Comparison of ENCODE assay signal across 8 mouse cellular contexts in genomic region chr1:94034984-94035743, GRCm38 (mm10). TPM values are rescaled to one million over a fixed set of nuclear protein-coding genes. Genes with fewer than 3 reads are reported as not detected.
DNase-seq lines count a peak whose midpoint lies in the region; ATAC-seq and TF ChIP-seq lines count a peak whose summit lies in the region.

No protein-coding gene starts in this region.

- peak; percentile 87 for TF ChIP-seq CTCF in lung, postnatal 0 days (IDR thresholded peaks at IDR 0.05)

- H3K9ac ChIP-seq in hindbrain, embryonic 12.5 days = peak overlapping the region; percentile 54
- H3K9ac ChIP-seq in lung, postnatal 0 days (replicated peaks; ENCODE audit: low read depth) = no peak overlapping the region

- no peaks in the 10 kb centered on the region for H3K36me3 ChIP-seq in hindbrain, embryonic 12.5 days
- H3K36me3 ChIP-seq in lung, postnatal 0 days (ENCODE audit: insufficient read depth, low read length) = no peaks in the 10 kb centered on the region

- peak overlapping the region; percentile 73 for H3K4me2 ChIP-seq in hindbrain, embryonic 12.5 days (replicated peaks)
- H3K4me2 ChIP-seq in lung, postnatal 0 days (replicated peaks; ENCODE audit: low read depth, low read length) = peak overlapping the region; percentile 63

- WGBS in hindbrain, embryonic 12.5 days = under 1% methylated on average over 25 of the region's 25 CpGs
- WGBS in lung, postnatal 0 days = 2% methylated on average over 25 of the region's 25 CpGs

- H3K27ac ChIP-seq in hindbrain, embryonic 12.5 days = peak overlapping the region; percentile 79
- peak overlapping the region; percentile 68 for H3K27ac ChIP-seq in lung, postnatal 0 days (ENCODE audit: low read length)

- peaks cover 7% of the 10 kb centered on the region for H3K4me1 ChIP-seq in hindbrain, embryonic 12.5 days
- H3K4me1 ChIP-seq in lung, postnatal 0 days (ENCODE audit: insufficient read depth, low read depth, low read length) = no peaks in the 10 kb centered on the region

- peak overlapping the region; percentile 39 for H3K4me3 ChIP-seq in hindbrain, embryonic 12.5 days
- H3K4me3 ChIP-seq in lung, postnatal 0 days (ENCODE audit: low read depth, low read length) = peak overlapping the region; percentile 31

- ATAC-seq in hindbrain, embryonic 12.5 days (ENCODE audit: low FRiP score) = peak; percentile 94
- peak; percentile 94 for ATAC-seq in lung, postnatal 0 days

- no peaks in the 10 kb centered on the region for H3K27me3 ChIP-seq in hindbrain, embryonic 12.5 days
- H3K27me3 ChIP-seq in lung, postnatal 0 days (replicated peaks; ENCODE audit: insufficient read depth, low read length) = no peaks in the 10 kb centered on the region

- no peak for TF ChIP-seq EP300 in lung, postnatal 0 days (IDR thresholded peaks at IDR 0.05)

- no peaks in the 10 kb centered on the region for H3K9me3 ChIP-seq in hindbrain, embryonic 12.5 days (replicated peaks)
- no peaks in the 10 kb centered on the region for H3K9me3 ChIP-seq in lung, postnatal 0 days (ENCODE audit: low read length)

- peak; percentile 58 for DNase-seq in NIH3T3 (ENCODE audit: low read depth)
- DNase-seq in cerebellum, postnatal 10 days = peak; percentile 94 to 95
- DNase-seq in frontal cortex, postnatal 10 days (ENCODE audit: low spot score in 2 of 2) = peak; percentile 68 to 82
- DNase-seq in layer of hippocampus, postnatal 10 days (ENCODE audit: low spot score in 2 of 2) = peak; percentile 84 to 88
- DNase-seq in lung, postnatal 0 days (ENCODE audit: low spot score) = peak; percentile 91
- peak; percentile 51 for DNase-seq in ovary, postnatal 10 days (ENCODE audit: low spot score)
- DNase-seq in thymus, postnatal 0 days (ENCODE audit: low spot score) = peak; percentile 93

RNA-seq across cellular contexts. Expression of gene Neu4, which starts 14.9 kb away (rescaled TPM):
- not detected in 2 replicates for polyA plus RNA-seq in hindbrain, embryonic 12.5 days (2016; fragmentation: Nextera tagmentation; extraction: Ambion mirVana)
- 10 to 100 TPM; 13.2 to 14.0 TPM for total RNA-seq in layer of hippocampus, postnatal 10 days (2021)
- not detected in 2 replicates for polyA plus RNA-seq in lung, postnatal 0 days (2015; fragmentation: Nextera tagmentation; extraction: Ambion mirVana)
- not detected in 2 replicates for polyA plus RNA-seq in thymus, postnatal 0 days (2015; fragmentation: Nextera tagmentation; extraction: Ambion mirVana)

RNA-seq across cellular contexts. Expression of gene Pdcd1, which starts 17.2 kb away (rescaled TPM):
- polyA plus RNA-seq in hindbrain, embryonic 12.5 days (2016; fragmentation: Nextera tagmentation; extraction: Ambion mirVana) = 0.10 TPM in 1 of 2 replicates, not detected in the other
- total RNA-seq in layer of hippocampus, postnatal 10 days (2021) = under 1 TPM; 0.18 to 0.30 TPM
- 0.06 and 0.13 TPM in 2 replicates for polyA plus RNA-seq in lung, postnatal 0 days (2015; fragmentation: Nextera tagmentation; extraction: Ambion mirVana)
- 17.6 and 19.3 TPM in 2 replicates for polyA plus RNA-seq in thymus, postnatal 0 days (2015; fragmentation: Nextera tagmentation; extraction: Ambion mirVana)

RNA-seq across cellular contexts. Expression of gene Gal3st2c, which starts 44.9 kb away (rescaled TPM):
- not detected in 2 replicates for polyA plus RNA-seq in hindbrain, embryonic 12.5 days (2016; fragmentation: Nextera tagmentation; extraction: Ambion mirVana)
- under 1 TPM; 0.05 to 0.07 TPM for total RNA-seq in layer of hippocampus, postnatal 10 days (2021)
- polyA plus RNA-seq in lung, postnatal 0 days (2015; fragmentation: Nextera tagmentation; extraction: Ambion mirVana) = not detected in 2 replicates
- polyA plus RNA-seq in thymus, postnatal 0 days (2015; fragmentation: Nextera tagmentation; extraction: Ambion mirVana) = 0.01 and 0.03 TPM in 2 replicates

Comparison
In these comparisons a context has a peak if more than half of its experiments do, and no peak if none do; other contexts are left out.
1. Peak in every context shown above with its lines: DNase-seq, ATAC-seq, H3K4me3 ChIP-seq and H3K27ac ChIP-seq.
2. RNA of gene Pdcd1, which starts 17.2 kb away (polyA plus RNA-seq): 17.6 to 19.3 TPM in thymus, postnatal 0 days; 0.10 TPM in hindbrain, embryonic 12.5 days and 0.06 to 0.13 TPM in lung, postnatal 0 days; every median in the first group is over 10 times any median in the second.